Mouse (Mus musculus) heart, embryonic 10.5 days (tissue): ENCODE measurements around the gene Trp53inp2. TPM values are rescaled to one million over a fixed set of nuclear protein-coding genes. Genes with fewer than 3 reads are reported as not detected.
A peak's percentile ranks its signal among the peaks of the same experiment; 100 is the strongest.

Experiments used
- DNase-seq: peaks from one replicate; pipeline ENCODE4 v3.0.0-alpha.2; 2017; ENCODE audit warnings: low spot score
- H3K27ac ChIP-seq: fragments of 300-500 bp; sonication (generic); 2 replicates; pipeline ENCODE4 v1.5.1; 2016; ENCODE audit warnings: mild to moderate bottlenecking
- H3K27me3 ChIP-seq: fragments of 300-500 bp; sonication (generic); 2 replicates; pipeline ENCODE4 v1.6.1; 2016; ENCODE audit warnings: mild to moderate bottlenecking; ENCODE audit not compliant: poor library complexity, insufficient read depth, severe bottlenecking
- H3K36me3 ChIP-seq: fragments of 300-500 bp; sonication (generic); 2 replicates; pipeline ENCODE4 v1.6.1; 2016; ENCODE audit warnings: mild to moderate bottlenecking, moderate library complexity
- H3K4me1 ChIP-seq: fragments of 300-500 bp; sonication (generic); 2 replicates; pipeline ENCODE4 v1.6.1; 2016; ENCODE audit warnings: mild to moderate bottlenecking
- H3K4me3 ChIP-seq: fragments of 300-500 bp; sonication (generic); 2 replicates; pipeline ENCODE4 v1.5.1; 2016; ENCODE audit warnings: mild to moderate bottlenecking, moderate library complexity
- H3K9me3 ChIP-seq: fragments of 300-500 bp; sonication (generic); 2 replicates; pipeline ENCODE4 v1.6.1; 2016; ENCODE audit warnings: mild to moderate bottlenecking, moderate library complexity
- WGBS: fragments of 180-500 bp; shearing (Covaris S2); methylation state at CpG from one replicate; pipeline ENCODE4 v1.1.7; 2016; 5-methylcytosine and 5-hydroxymethylcytosine counted together
- polyA plus RNA-seq: library from polyadenylated mRNA; unstranded; fragments of >200 nt; fragmentation: Nextera tagmentation; extraction: Ambion mirVana; gene quantifications from 2 replicates; pipeline ENCODE4 v1.2.1, GENCODE M21; 2016

Gene Trp53inp2
- polyA plus RNA-seq, 1 experiment from 2014 or later, result 61.4 TPM

- peaks cover 22% of the 10 kb centered on the region for H3K4me1 ChIP-seq
- WGBS, result 37% methylated on average over 4 of the region's 4 CpGs
- H3K27me3 ChIP-seq, result no peaks in the 10 kb centered on the region
- DNase-seq, result no peak
- H3K36me3 ChIP-seq, result no peaks in the 10 kb centered on the region
- H3K27ac ChIP-seq, result peak overlapping the region; percentile 70
- no peak overlapping the region for H3K4me3 ChIP-seq
- no peaks in the 10 kb centered on the region for H3K9me3 ChIP-seq
Observed at GRCm38 (mm10) chr2:155372451-155372850, 8.4 kb upstream of the Trp53inp2 start.

DNA sequence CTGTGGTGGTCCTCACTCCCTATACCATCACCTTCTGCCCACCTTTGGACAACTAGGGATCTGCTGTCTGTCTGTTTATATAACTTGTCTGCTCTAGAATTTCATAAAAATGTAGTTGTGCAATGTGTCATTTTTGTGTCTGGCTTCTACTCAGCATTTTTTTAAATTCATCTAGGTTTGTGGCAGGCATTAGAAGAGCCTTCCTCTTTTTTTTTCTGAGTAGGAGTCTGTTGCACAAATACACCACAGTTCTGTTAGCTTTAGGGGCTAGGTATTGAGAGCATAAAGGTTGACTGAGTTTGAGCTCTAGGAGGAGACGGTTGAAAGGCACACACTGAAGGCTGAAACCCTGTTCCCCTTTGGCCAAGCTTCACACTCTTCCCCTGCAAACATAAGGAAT lies 7.6 kb upstream of the Trp53inp2 start:
- Histone ChIP-seq H3K27me3 (peaks cover under 1% of the 10 kb centered on the region; the same call in 1 of the 2 replicates), H3K36me3 (no peaks in the 10 kb centered on the region), H3K4me3 (no peak overlapping the region), H3K27ac (no peak overlapping the region), H3K4me1 (peaks cover 22% of the 10 kb centered on the region), H3K9me3 (no peaks in the 10 kb centered on the region)
- no peak for DNase-seq
- 79% methylated on average over 1 of the region's 1 CpGs for WGBS

- Histone ChIP-seq H3K9me3 (no peaks in the 10 kb centered on the region), H3K27ac (no peak overlapping the region), H3K36me3 (no peaks in the 10 kb centered on the region), H3K27me3 (peaks cover 4% of the 10 kb centered on the region; the same call in 1 of the 2 replicates), H3K4me3 (no peak overlapping the region), H3K4me1 (peaks cover 22% of the 10 kb centered on the region)
- DNase-seq, result no peak
- WGBS, result 85% methylated on average over 1 of the region's 1 CpGs
Observed at GRCm38 (mm10) chr2:155373886-155374285, 7.0 kb upstream of the Trp53inp2 start.

- no peak for DNase-seq
- H3K4me3 ChIP-seq, result no peak overlapping the region
- peaks cover 18% of the 10 kb centered on the region for H3K4me1 ChIP-seq
- no peaks in the 10 kb centered on the region for H3K9me3 ChIP-seq
- no peak overlapping the region for H3K27ac ChIP-seq
- peaks cover 10% of the 10 kb centered on the region for H3K27me3 ChIP-seq
- no peaks in the 10 kb centered on the region for H3K36me3 ChIP-seq
Observed at GRCm38 (mm10) chr2:155374521-155374920, 6.3 kb upstream of the Trp53inp2 start.

DNA sequence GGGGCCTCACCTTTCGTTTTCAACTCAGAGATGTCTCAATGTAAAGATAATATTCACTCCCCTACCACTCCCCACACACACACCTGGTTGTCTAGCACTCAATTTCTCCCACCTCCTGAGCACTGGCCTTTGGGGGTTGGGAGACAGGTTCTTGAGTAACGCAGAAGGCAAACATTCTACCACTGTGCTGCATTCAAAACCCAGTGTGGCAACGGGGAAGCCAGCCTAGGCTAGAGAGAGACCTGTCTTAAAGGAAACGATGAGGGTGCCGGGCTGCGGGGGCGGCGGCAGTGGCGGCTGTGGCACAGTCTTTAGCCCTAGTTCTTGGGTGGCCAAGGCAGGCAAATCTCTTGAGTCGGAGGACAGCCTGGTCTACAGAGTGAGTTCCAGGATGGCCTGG lies 4.7 kb upstream of the Trp53inp2 start:
- Histone ChIP-seq H3K27me3 (peaks cover 24% of the 10 kb centered on the region), H3K9me3 (no peaks in the 10 kb centered on the region), H3K4me3 (no peak overlapping the region), H3K36me3 (no peaks in the 10 kb centered on the region), H3K4me1 (peaks cover 14% of the 10 kb centered on the region), H3K27ac (no peak overlapping the region)
- 79% methylated on average over 10 of the region's 10 CpGs for WGBS
- DNase-seq, result no peak

DNA sequence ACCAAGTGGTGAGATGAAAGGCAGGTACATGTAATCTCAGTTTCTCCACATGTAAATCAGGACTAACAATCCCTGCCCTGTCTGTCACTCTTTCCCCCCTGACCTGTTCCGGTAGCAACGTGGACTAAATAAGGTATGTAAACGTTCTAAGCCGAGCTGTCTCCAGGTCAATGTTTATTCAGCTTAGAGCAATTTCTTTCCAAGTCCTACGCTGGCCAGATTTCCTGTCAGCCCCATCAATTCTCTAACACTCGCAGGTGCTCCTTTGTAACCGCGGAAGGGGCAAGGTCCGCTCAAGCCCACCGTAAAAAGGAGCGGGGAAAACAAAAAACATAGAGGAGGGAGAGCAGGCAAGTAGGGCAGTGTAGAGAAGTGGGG lies 190 bp downstream of the Trp53inp2 start:
- Histone ChIP-seq H3K9me3 (no peaks in the 10 kb centered on the region), H3K27ac (peak overlapping the region; percentile 99), H3K4me3 (peak overlapping the region; percentile 92), H3K27me3 (peaks cover 24% of the 10 kb centered on the region), H3K36me3 (peaks cover 11% of the 10 kb centered on the region), H3K4me1 (peaks cover 31% of the 10 kb centered on the region)
- DNase-seq, result no peak
- 3% methylated on average over 11 of the region's 11 CpGs for WGBS

DNA sequence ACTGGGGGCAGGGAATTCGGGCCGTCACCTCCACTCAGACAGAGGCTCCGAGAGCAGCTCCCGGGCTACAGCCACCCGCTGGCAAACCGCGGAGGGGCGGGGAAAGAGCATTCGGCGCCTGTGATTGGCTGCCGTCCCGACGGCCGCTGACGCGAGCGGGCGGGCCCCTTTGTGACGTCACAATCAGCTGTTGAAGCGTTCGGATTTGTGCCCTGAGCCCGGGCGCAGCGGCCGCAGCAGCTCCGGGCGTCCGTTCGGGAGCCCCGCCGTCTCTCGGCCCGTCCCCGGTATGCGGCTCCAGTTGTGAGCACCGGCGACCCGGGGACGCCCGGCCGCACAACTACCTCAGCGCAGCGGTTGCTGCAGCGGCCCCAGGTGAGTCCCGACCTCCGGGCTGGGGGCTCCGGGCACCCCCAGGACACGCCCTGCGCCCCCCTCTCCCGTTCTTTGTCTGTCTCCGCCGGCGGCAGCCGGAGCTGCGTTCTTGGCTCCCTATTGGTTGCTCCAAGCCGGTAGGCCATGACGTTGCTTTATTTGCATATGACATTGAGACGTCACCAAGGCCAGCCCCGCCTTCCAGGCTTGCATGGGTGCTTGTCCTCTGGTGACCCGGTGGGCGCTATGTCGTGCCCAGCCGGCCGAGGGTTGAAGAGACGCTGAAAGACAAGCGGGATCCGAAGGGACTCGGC lies 928 bp downstream of the Trp53inp2 start:
- Histone ChIP-seq H3K9me3 (no peaks in the 10 kb centered on the region), H3K27me3 (peaks cover 24% of the 10 kb centered on the region), H3K36me3 (peaks cover 19% of the 10 kb centered on the region), H3K4me3 (peak overlapping the region; percentile 92), H3K4me1 (peaks cover 38% of the 10 kb centered on the region), H3K27ac (peak overlapping the region; percentile 99)
- WGBS, result 0% methylated on average over 68 of the region's 68 CpGs
- DNase-seq, result peak; percentile 98

DNA sequence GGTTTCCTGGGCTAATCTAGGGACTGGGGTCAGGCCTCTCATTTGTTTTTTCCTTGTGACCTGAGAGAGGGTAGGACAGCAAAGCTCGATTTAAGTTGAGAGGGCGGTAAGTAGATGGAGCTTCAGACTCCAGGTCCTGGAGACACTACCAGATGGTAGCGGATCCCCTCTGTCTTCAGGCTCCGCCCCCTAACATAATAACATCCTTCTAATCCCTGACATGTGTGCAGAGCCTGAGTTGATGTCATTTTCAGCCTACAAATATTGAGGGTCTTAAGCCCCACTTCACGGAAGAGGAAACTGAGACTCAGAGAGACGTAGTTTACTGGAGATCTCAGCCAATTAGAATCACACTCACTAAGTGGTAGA lies 1.5 kb downstream of the Trp53inp2 start:
- Histone ChIP-seq H3K27me3 (peaks cover 24% of the 10 kb centered on the region), H3K4me1 (peaks cover 38% of the 10 kb centered on the region), H3K27ac (peak overlapping the region; percentile 99), H3K9me3 (no peaks in the 10 kb centered on the region), H3K4me3 (peak overlapping the region; percentile 92), H3K36me3 (peaks cover 24% of the 10 kb centered on the region)
- no peak for DNase-seq
- 21% methylated on average over 6 of the region's 6 CpGs for WGBS

GRCm38 (mm10) chr2:155382791-155383438 lies 2.1 kb downstream of the Trp53inp2 start:
- DNase-seq, result peak; percentile 81
- Histone ChIP-seq H3K9me3 (no peaks in the 10 kb centered on the region), H3K36me3 (peaks cover 30% of the 10 kb centered on the region), H3K4me3 (peak overlapping the region; percentile 92), H3K27ac (peak overlapping the region; percentile 99), H3K4me1 (peaks cover 38% of the 10 kb centered on the region), H3K27me3 (peaks cover 24% of the 10 kb centered on the region)
- WGBS, result 44% methylated on average over 2 of the region's 2 CpGs

GRCm38 (mm10) chr2:155385090-155385489 lies 4.2 kb downstream of the Trp53inp2 start:
- Histone ChIP-seq H3K4me3 (no peak overlapping the region), H3K27ac (no peak overlapping the region), H3K9me3 (no peaks in the 10 kb centered on the region), H3K4me1 (peaks cover 44% of the 10 kb centered on the region), H3K36me3 (peaks cover 52% of the 10 kb centered on the region), H3K27me3 (peaks cover 8% of the 10 kb centered on the region)
- DNase-seq, result peak; percentile 88
- WGBS, result 37% methylated on average over 7 of the region's 7 CpGs

DNA sequence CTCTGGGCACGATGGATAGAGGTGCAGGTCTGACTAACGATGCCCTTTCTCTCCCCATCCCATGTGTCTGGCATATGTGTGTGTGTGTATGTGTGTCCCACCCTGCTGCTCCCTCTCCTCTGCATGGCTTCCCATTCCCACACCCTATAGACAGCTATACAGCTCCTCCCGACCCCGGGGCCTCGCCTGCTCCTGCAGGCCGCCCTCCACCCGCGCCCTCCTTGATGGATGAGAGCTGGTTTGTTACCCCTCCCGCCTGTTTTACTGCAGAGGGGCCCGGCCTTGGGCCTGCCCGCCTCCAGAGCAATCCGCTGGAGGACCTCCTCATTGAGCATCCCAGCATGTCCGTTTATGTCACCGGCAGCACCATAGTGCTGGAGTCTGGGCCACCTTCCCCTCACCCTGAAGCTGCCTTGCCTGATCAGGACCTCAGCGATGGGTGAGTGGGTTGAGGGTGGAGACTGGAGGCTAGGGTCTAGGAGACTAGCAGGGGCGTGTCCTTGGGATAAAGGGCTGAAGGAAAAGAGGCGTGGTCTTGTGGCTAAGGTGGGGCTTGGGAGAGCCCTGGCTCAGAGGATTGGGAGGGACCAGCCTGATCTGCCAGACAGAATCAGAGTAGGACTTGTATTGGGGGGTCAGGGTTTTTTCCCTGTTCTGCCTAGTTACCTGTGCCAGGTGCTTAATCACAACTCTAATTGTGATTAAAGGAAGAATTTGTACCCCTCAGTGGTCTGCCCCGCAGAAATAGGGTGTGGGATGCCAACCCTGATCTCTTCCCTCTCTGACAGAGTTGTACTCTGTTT lies 5.1 kb downstream of the Trp53inp2 start:
- H3K27ac ChIP-seq, result no peak overlapping the region; the same call in 1 of the 2 replicates
- no peak overlapping the region for H3K4me3 ChIP-seq
- DNase-seq, result no peak
- H3K9me3 ChIP-seq, result no peaks in the 10 kb centered on the region
- H3K27me3 ChIP-seq, result no peaks in the 10 kb centered on the region
- H3K4me1 ChIP-seq, result peaks cover 38% of the 10 kb centered on the region
- H3K36me3 ChIP-seq, result peaks cover 59% of the 10 kb centered on the region
- WGBS, result 64% methylated on average over 18 of the region's 18 CpGs

- DNase-seq, result no peak
- H3K27me3 ChIP-seq, result no peaks in the 10 kb centered on the region
- no peak overlapping the region for H3K27ac ChIP-seq
- WGBS, result 30% methylated on average over 27 of the region's 27 CpGs
- H3K9me3 ChIP-seq, result no peaks in the 10 kb centered on the region
- H3K4me1 ChIP-seq, result peaks cover 36% of the 10 kb centered on the region
- H3K36me3 ChIP-seq, result peaks cover 65% of the 10 kb centered on the region
- H3K4me3 ChIP-seq, result no peak overlapping the region
Observed at GRCm38 (mm10) chr2:155386534-155386899, 5.7 kb downstream of the Trp53inp2 start.

DNA sequence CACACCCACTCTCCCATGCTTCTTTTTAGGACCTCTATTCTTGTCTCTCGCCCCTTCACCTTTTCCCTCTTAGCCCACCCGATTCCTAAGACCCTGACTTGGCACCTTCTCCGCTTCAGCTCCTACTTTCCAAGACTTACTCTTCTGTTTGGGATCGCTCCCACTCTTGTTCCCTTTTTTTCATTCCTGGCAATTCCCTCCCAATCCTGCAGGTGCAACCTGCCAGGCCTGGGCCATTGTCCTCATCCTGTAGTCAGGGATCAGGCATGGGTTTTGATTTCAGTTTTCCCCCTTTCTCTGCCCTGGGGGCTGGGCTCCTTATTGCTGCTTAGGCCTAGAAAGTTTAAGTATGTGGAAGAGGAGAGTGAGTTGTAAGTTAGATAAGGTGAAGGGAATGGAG lies 6.2 kb downstream of the Trp53inp2 start:
- Histone ChIP-seq H3K27ac (no peak overlapping the region), H3K27me3 (no peaks in the 10 kb centered on the region), H3K4me1 (peaks cover 36% of the 10 kb centered on the region), H3K36me3 (peaks cover 68% of the 10 kb centered on the region), H3K4me3 (no peak overlapping the region), H3K9me3 (no peaks in the 10 kb centered on the region)
- no peak for DNase-seq
- WGBS, result 67% methylated on average over 4 of the region's 4 CpGs
